Mouse (Mus musculus) lung, embryonic 15.5 days (tissue): ENCODE results near the gene Nf2. TPM values are rescaled to one million over a fixed set of nuclear protein-coding genes. Genes with fewer than 3 reads are reported as not detected.
"Not testable (repeated sequence)": the region's sequence is repeated elsewhere in the genome, so short reads cannot be mapped to it uniquely, and the experiment has no call there.

Experiments used
- ATAC-seq: fragments of 200-750 bp; cut with Nextera tagmentation; 2 replicates; pipeline ENCODE4 v1.8.0; 2017; ENCODE audit warnings: moderate number of reproducible peaks, borderline replicate concordance; ENCODE audit not compliant: low FRiP score, low TSS enrichment; ENCODE audit errors: extremely low read depth
- H3K27ac ChIP-seq: fragments of 300-500 bp; sonication (generic); 2 replicates; pipeline ENCODE4 v1.5.1; 2015; ENCODE audit warnings: moderate library complexity, mild to moderate bottlenecking, inconsistent platforms
- H3K27me3 ChIP-seq: fragments of 300-500 bp; sonication (generic); 2 replicates; pipeline ENCODE4 v1.6.1; 2015; ENCODE audit warnings: inconsistent platforms
- H3K36me3 ChIP-seq: fragments of 300-500 bp; sonication (generic); 2 replicates; pipeline ENCODE4 v1.6.1; 2015; ENCODE audit warnings: inconsistent platforms
- H3K4me1 ChIP-seq: fragments of 300-500 bp; sonication (generic); 2 replicates; pipeline ENCODE4 v1.6.1; 2015; ENCODE audit warnings: inconsistent platforms
- H3K4me2 ChIP-seq: fragments of 300-500 bp; sonication (generic); 2 replicates; pipeline ENCODE4 v1.6.1; 2015; ENCODE audit warnings: inconsistent platforms, mild to moderate bottlenecking, moderate library complexity
- H3K4me3 ChIP-seq: fragments of 300-500 bp; sonication (generic); 2 replicates; pipeline ENCODE4 v1.5.1; 2015; ENCODE audit warnings: mild to moderate bottlenecking, inconsistent platforms
- H3K9ac ChIP-seq: fragments of 300-500 bp; sonication (generic); 2 replicates; pipeline ENCODE4 v1.6.1; 2015; ENCODE audit warnings: inconsistent platforms
- H3K9me3 ChIP-seq: fragments of 300-500 bp; sonication (generic); 2 replicates; pipeline ENCODE4 v1.6.1; 2016; ENCODE audit warnings: inconsistent platforms
- WGBS: fragments of 180-500 bp; shearing (Covaris S2); methylation state at CpG from one replicate; pipeline ENCODE4 v1.1.7; 2015; 5-methylcytosine and 5-hydroxymethylcytosine counted together
- polyA plus RNA-seq: library from polyadenylated mRNA; unstranded; fragments of >200 nt; fragmentation: Nextera tagmentation; extraction: Ambion mirVana; gene quantifications from 2 replicates; pipeline ENCODE4 v1.2.1, GENCODE M21; 2015

The Nf2 gene
- polyA plus RNA-seq, 1 experiment from 2014 or later: 46.3 TPM

GRCm38 (mm10) chr11:4806031-4806715 lies 43.2 kb downstream of the Nf2 start:
- no peak overlapping the region for H3K9ac ChIP-seq
- WGBS: 62% methylated on average over 6 of the region's 6 CpGs

GRCm38 (mm10) chr11:4804921-4805562 lies 44.3 kb downstream of the Nf2 start:
- no peak for ATAC-seq
- 90% methylated on average over 6 of the region's 6 CpGs for WGBS
- Histone ChIP-seq H3K4me3 (no peak overlapping the region), H3K4me2 (no peak overlapping the region), H3K36me3 (peaks cover 23% of the 10 kb centered on the region; the same call in 1 of the 2 replicates), H3K4me1 (no peaks in the 10 kb centered on the region), H3K9ac (no peak overlapping the region), H3K27ac (no peak overlapping the region), H3K27me3 (no peaks in the 10 kb centered on the region), H3K9me3 (no peaks in the 10 kb centered on the region)

More at GRCm38 (mm10) chr11:4806031-4806715, 43.2 kb downstream of the Nf2 start:
- no peaks in the 10 kb centered on the region for H3K4me1 ChIP-seq
- peaks cover 23% of the 10 kb centered on the region; the same call in 1 of the 2 replicates for H3K36me3 ChIP-seq
- no peak for ATAC-seq
- no peak overlapping the region for H3K4me3 ChIP-seq
- H3K27me3 ChIP-seq: no peaks in the 10 kb centered on the region
- H3K27ac ChIP-seq: no peak overlapping the region
- no peaks in the 10 kb centered on the region for H3K9me3 ChIP-seq
- H3K4me2 ChIP-seq: no peak overlapping the region

DNA sequence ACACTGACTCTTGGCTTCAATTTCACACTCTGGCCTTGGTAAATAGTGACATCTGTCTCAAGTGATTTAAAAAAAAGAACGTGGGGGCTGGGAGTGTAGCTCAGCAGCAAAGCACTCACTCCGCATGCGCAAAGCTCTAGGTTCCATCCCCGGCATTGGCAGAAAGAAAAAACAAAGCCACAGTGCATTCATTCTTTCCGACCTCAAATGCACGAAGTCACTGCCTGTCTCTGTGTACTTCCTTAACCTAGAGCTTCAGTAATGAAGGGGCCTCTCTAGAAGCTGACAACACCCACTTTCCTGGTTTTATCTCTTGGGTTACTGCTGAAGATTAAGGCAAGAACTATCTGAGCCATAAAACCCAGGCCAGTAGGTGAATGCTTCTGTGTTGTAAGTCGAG lies 45.4 kb downstream of the Nf2 start:
- no peak for ATAC-seq
- Histone ChIP-seq H3K27ac (no peak overlapping the region), H3K4me1 (no peaks in the 10 kb centered on the region), H3K27me3 (no peaks in the 10 kb centered on the region), H3K4me2 (no peak overlapping the region), H3K4me3 (no peak overlapping the region), H3K9me3 (no peaks in the 10 kb centered on the region), H3K9ac (no peak overlapping the region), H3K36me3 (peaks cover 29% of the 10 kb centered on the region; the same call in 1 of the 2 replicates)
- WGBS: 67% methylated on average over 7 of the region's 7 CpGs

GRCm38 (mm10) chr11:4803426-4803825 lies 45.9 kb downstream of the Nf2 start:
- H3K9me3 ChIP-seq: no peaks in the 10 kb centered on the region
- H3K9ac ChIP-seq: no peak overlapping the region
- no peak for ATAC-seq
- H3K27me3 ChIP-seq: no peaks in the 10 kb centered on the region
- no peak overlapping the region for H3K27ac ChIP-seq
- peaks cover 29% of the 10 kb centered on the region; the same call in 1 of the 2 replicates for H3K36me3 ChIP-seq
- no peak overlapping the region for H3K4me3 ChIP-seq
- WGBS: 84% methylated on average over 7 of the region's 7 CpGs
- H3K4me2 ChIP-seq: no peak overlapping the region
- no peaks in the 10 kb centered on the region for H3K4me1 ChIP-seq

DNA sequence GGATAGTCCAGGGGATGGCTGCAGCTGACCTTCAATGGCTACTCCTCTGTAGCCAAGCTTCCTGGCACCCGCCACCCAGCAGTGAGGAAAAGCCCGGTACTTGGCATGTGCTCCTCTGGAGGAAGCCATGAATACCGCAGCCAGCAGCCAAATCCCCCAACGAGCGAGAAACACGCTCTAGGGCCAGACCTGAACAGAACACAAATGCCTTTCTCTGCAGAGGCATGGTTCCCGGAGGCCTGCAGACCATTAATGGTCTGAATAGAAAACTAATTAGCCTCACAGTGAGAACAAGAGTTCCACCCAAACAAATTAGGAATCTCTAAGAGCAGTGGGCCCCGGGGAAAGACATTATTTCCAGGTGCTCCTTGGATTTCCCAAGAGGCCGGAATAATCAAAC lies 46.3 kb downstream of the Nf2 start:
- peaks cover 30% of the 10 kb centered on the region; the same call in 1 of the 2 replicates for H3K36me3 ChIP-seq
- 94% methylated on average over 9 of the region's 9 CpGs for WGBS
- no peak overlapping the region for H3K4me3 ChIP-seq
- ATAC-seq: no peak
- no peaks in the 10 kb centered on the region for H3K4me1 ChIP-seq
- H3K27ac ChIP-seq: no peak overlapping the region
- no peak overlapping the region for H3K9ac ChIP-seq
- H3K27me3 ChIP-seq: no peaks in the 10 kb centered on the region
- no peaks in the 10 kb centered on the region for H3K9me3 ChIP-seq
- H3K4me2 ChIP-seq: no peak overlapping the region

- not testable (repeated sequence) for H3K4me2 ChIP-seq, H3K9me3 ChIP-seq, H3K4me1 ChIP-seq, H3K9ac ChIP-seq, H3K4me3 ChIP-seq, ATAC-seq, H3K27ac ChIP-seq, H3K27me3 ChIP-seq
- 90% methylated on average over 2 of the region's 2 CpGs for WGBS
- peaks cover 36% of the 10 kb centered on the region; the same call in 1 of the 2 replicates for H3K36me3 ChIP-seq
Observed at GRCm38 (mm10) chr11:4802401-4802800, 46.9 kb downstream of the Nf2 start.

- no peaks in the 10 kb centered on the region for H3K4me1 ChIP-seq
- no peaks in the 10 kb centered on the region for H3K9me3 ChIP-seq
- no peak for ATAC-seq
- no peak overlapping the region for H3K4me3 ChIP-seq
- peaks cover 30% of the 10 kb centered on the region; the same call in 1 of the 2 replicates for H3K36me3 ChIP-seq
- no peak overlapping the region for H3K4me2 ChIP-seq
- 61% methylated on average over 4 of the region's 4 CpGs for WGBS
- no peaks in the 10 kb centered on the region for H3K27me3 ChIP-seq
- H3K9ac ChIP-seq: no peak overlapping the region
- no peak overlapping the region for H3K27ac ChIP-seq
Observed at GRCm38 (mm10) chr11:4800654-4801053, 48.7 kb downstream of the Nf2 start.

- Histone ChIP-seq H3K27me3 (no peaks in the 10 kb centered on the region), H3K27ac (no peak overlapping the region), H3K4me3 (no peak overlapping the region), H3K36me3 (peaks cover 30% of the 10 kb centered on the region), H3K9me3 (no peaks in the 10 kb centered on the region), H3K4me1 (no peaks in the 10 kb centered on the region), H3K9ac (no peak overlapping the region), H3K4me2 (no peak overlapping the region)
- 51% methylated on average over 3 of the region's 3 CpGs for WGBS
- ATAC-seq: no peak
Observed at GRCm38 (mm10) chr11:4793006-4793405, 56.3 kb downstream of the Nf2 start.

DNA sequence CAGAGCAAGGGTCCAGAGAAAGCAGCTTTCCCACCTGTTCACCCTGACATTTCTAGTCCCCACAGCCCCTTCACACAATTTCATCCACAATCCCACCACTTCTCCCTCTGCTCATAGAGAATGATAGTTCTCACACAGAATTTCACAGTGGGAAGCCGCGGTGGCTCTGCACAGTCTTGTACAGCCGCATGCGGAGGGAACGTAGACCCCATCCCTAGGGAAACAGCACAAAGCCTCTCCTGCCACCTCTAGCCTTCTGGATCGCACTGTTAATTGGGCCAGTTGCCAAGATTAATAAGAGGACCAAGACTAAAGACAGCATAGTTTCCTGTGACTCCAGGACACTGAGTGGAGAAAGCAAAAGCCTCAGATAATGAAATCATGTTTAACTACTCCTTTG lies 57.8 kb downstream of the Nf2 start:
- WGBS: 79% methylated on average over 6 of the region's 6 CpGs
- Histone ChIP-seq H3K4me1 (no peaks in the 10 kb centered on the region), H3K27ac (no peak overlapping the region), H3K4me3 (no peak overlapping the region), H3K27me3 (no peaks in the 10 kb centered on the region), H3K9ac (no peak overlapping the region), H3K4me2 (no peak overlapping the region), H3K9me3 (no peaks in the 10 kb centered on the region), H3K36me3 (peaks cover 30% of the 10 kb centered on the region)
- no peak for ATAC-seq

GRCm38 (mm10) chr11:4789691-4790090 lies 59.6 kb downstream of the Nf2 start:
- Histone ChIP-seq H3K36me3 (peaks cover 34% of the 10 kb centered on the region), H3K4me3 (no peak overlapping the region), H3K9ac (no peak overlapping the region), H3K4me2 (no peak overlapping the region), H3K9me3 (no peaks in the 10 kb centered on the region), H3K27me3 (no peaks in the 10 kb centered on the region), H3K27ac (no peak overlapping the region), H3K4me1 (no peaks in the 10 kb centered on the region)
- 90% methylated on average over 5 of the region's 5 CpGs for WGBS
- no peak for ATAC-seq

DNA sequence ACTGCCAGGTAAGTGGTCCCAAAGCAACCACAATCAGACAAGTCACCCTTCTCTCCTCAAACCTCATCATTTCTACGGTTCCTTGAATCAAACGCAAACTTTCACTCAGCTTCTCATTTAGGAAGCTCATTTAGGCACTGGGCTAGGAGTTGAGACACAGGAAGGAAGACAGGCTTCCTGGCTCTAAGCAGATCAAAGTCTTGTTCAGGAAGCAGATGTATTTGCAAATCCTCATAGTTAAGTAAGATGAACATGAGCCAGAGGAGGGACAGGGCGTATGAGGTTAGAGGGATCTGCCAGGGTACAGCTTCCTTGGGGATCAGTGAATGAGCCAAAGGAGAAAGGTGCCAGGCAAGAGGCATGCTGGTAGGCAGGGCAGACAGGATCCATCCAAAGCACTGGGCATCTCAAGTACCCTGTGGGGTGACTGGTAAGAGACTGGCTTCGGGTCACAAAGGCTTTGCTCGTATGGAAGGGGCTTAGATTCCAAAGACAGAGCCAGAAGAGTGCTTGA lies 64.7 kb downstream of the Nf2 start:
- no peak overlapping the region for H3K4me3 ChIP-seq
- WGBS: 81% methylated on average over 5 of the region's 5 CpGs
- no peaks in the 10 kb centered on the region for H3K4me1 ChIP-seq
- ATAC-seq: no peak
- peaks cover 44% of the 10 kb centered on the region for H3K36me3 ChIP-seq
- H3K27ac ChIP-seq: no peak overlapping the region
- H3K27me3 ChIP-seq: no peaks in the 10 kb centered on the region
- H3K4me2 ChIP-seq: peak overlapping the region; percentile 5; the same call in 1 of the 2 replicates
- no peak overlapping the region for H3K9ac ChIP-seq
- no peaks in the 10 kb centered on the region for H3K9me3 ChIP-seq

- Histone ChIP-seq H3K4me1 (no peaks in the 10 kb centered on the region), H3K4me3 (no peak overlapping the region), H3K9ac (no peak overlapping the region), H3K4me2 (no peak overlapping the region), H3K36me3 (peaks cover 47% of the 10 kb centered on the region), H3K27ac (no peak overlapping the region), H3K9me3 (no peaks in the 10 kb centered on the region), H3K27me3 (no peaks in the 10 kb centered on the region)
- 66% methylated on average over 3 of the region's 3 CpGs for WGBS
- ATAC-seq: no peak
Observed at GRCm38 (mm10) chr11:4783116-4783515, 66.2 kb downstream of the Nf2 start.
